Mouse (Mus musculus): ENCODE data around the gene Faim2. TPM values are rescaled to one million over a fixed set of nuclear protein-coding genes. Genes with fewer than 3 reads are reported as not detected.

The Faim2 gene
- total and polyA plus RNA-seq, 3 experiments = 0.33 TPM; not detected in 2

DNA sequence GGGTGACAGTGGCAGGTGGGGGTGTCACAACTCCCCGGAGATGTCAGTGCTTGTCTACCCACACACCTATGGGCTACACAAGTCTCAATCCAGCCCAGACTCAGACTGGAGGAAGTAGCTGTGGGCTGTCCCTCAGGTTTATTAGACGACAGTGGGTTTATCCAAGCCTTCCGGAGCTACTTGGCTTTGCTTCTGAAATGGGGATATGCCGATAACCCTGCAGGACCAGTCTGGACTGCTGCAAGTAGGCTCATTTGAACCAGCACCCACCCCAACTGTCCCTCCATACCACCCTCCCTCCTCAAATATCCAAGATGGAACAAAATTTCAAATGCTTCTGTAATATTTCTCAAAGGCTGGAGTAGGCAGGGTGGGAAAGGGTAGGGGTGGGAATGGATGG is 29.6 kb downstream of the Faim2 start:
- no peak for TF ChIP-seq POLR2AphosphoS5 (IDR thresholded peaks at IDR 0.05; ENCODE audit: insufficient replicate concordance, low read depth, low read length)
- no peak for TF ChIP-seq GATA1 (IDR thresholded peaks at IDR 0.05; ENCODE audit: borderline replicate concordance, low read length)
- TF ChIP-seq TAL1 (conservative IDR thresholded peaks at IDR 0.05; ENCODE audit: low read depth, low read length) = no peak
- TF ChIP-seq CTCF (IDR thresholded peaks at IDR 0.05; ENCODE audit: low read depth, low read length) = no peak
- no peak for TF ChIP-seq GATA2 (IDR thresholded peaks at IDR 0.05; ENCODE audit: borderline replicate concordance, low read depth, low read length)
- H3K9me3 ChIP-seq (replicated peaks) = no peaks in the 10 kb centered on the region
- peaks cover 22% of the 10 kb centered on the region for H3K27me3 ChIP-seq (ENCODE audit: insufficient read depth, low read length)
- ATAC-seq (ENCODE audit: extremely low read depth, insufficient number of reproducible peaks, low FRiP score, poor library complexity, severe bottlenecking) (no peak), DNase-seq (ENCODE audit: low spot score) (no peak)
- H3K4me3 ChIP-seq (ENCODE audit: low read depth, low read length) = no peak overlapping the region
- H3K4me1 ChIP-seq (ENCODE audit: insufficient read depth, low read depth, low read length) = no peaks in the 10 kb centered on the region
- H3K36me3 ChIP-seq (replicated peaks) = no peaks in the 10 kb centered on the region

- H3K27me3 ChIP-seq (ENCODE audit: insufficient read depth, low read length) = peaks cover 26% of the 10 kb centered on the region
- DNase-seq (ENCODE audit: low spot score) = no peak
- no peaks in the 10 kb centered on the region for H3K4me1 ChIP-seq (ENCODE audit: insufficient read depth, low read depth, low read length)
- no peak overlapping the region for H3K4me3 ChIP-seq (ENCODE audit: low read depth, low read length)
- ATAC-seq (ENCODE audit: extremely low read depth, insufficient number of reproducible peaks, low FRiP score, poor library complexity, severe bottlenecking) = no peak
- no peaks in the 10 kb centered on the region for H3K9me3 ChIP-seq (replicated peaks)
- H3K36me3 ChIP-seq (replicated peaks) = no peaks in the 10 kb centered on the region
- TF ChIP-seq GATA2 (IDR thresholded peaks at IDR 0.05; ENCODE audit: borderline replicate concordance, low read depth, low read length) = no peak
- TF ChIP-seq TAL1 (conservative IDR thresholded peaks at IDR 0.05; ENCODE audit: low read depth, low read length) = no peak
- TF ChIP-seq GATA1 (IDR thresholded peaks at IDR 0.05; ENCODE audit: borderline replicate concordance, low read length) = no peak
- no peak for TF ChIP-seq POLR2AphosphoS5 (IDR thresholded peaks at IDR 0.05; ENCODE audit: insufficient replicate concordance, low read depth, low read length)
- TF ChIP-seq CTCF (IDR thresholded peaks at IDR 0.05; ENCODE audit: low read depth, low read length) = no peak
These were observed 30.3 kb downstream of the Faim2 start for GRCm38 (mm10) chr15:99497527-99498242.

- ATAC-seq (ENCODE audit: extremely low read depth, insufficient number of reproducible peaks, low FRiP score, poor library complexity, severe bottlenecking) = no peak
- no peaks in the 10 kb centered on the region for H3K4me1 ChIP-seq (ENCODE audit: insufficient read depth, low read depth, low read length)
- peaks cover 31% of the 10 kb centered on the region for H3K27me3 ChIP-seq (ENCODE audit: insufficient read depth, low read length)
- H3K9me3 ChIP-seq (replicated peaks) = no peaks in the 10 kb centered on the region
- no peak overlapping the region for H3K4me3 ChIP-seq (ENCODE audit: low read depth, low read length)
- TF ChIP-seq CTCF (IDR thresholded peaks at IDR 0.05; ENCODE audit: low read depth, low read length) (peak; percentile 65), GATA2 (IDR thresholded peaks at IDR 0.05; ENCODE audit: borderline replicate concordance, low read depth, low read length) (no peak)
- DNase-seq (ENCODE audit: low spot score) = peak; percentile 48
- H3K36me3 ChIP-seq (replicated peaks) = no peaks in the 10 kb centered on the region
These were observed 30.9 kb downstream of the Faim2 start for GRCm38 (mm10) chr15:99497061-99497460.

GRCm38 (mm10) chr15:99484745-99485144 is 43.2 kb downstream of the Faim2 start:
- Histone ChIP-seq H3K27me3 (ENCODE audit: insufficient read depth, low read length) (peaks cover 14% of the 10 kb centered on the region), H3K4me3 (ENCODE audit: low read depth, low read length) (no peak overlapping the region), H3K9me3 (replicated peaks) (no peaks in the 10 kb centered on the region), H3K4me1 (ENCODE audit: insufficient read depth, low read depth, low read length) (no peaks in the 10 kb centered on the region), H3K36me3 (replicated peaks) (no peaks in the 10 kb centered on the region)
- TF ChIP-seq TAL1 (conservative IDR thresholded peaks at IDR 0.05; ENCODE audit: low read depth, low read length) (no peak), CTCF (IDR thresholded peaks at IDR 0.05; ENCODE audit: low read depth, low read length) (no peak), GATA2 (IDR thresholded peaks at IDR 0.05; ENCODE audit: borderline replicate concordance, low read depth, low read length) (no peak), GATA1 (IDR thresholded peaks at IDR 0.05; ENCODE audit: borderline replicate concordance, low read length) (no peak), POLR2AphosphoS5 (IDR thresholded peaks at IDR 0.05; ENCODE audit: insufficient replicate concordance, low read depth, low read length) (no peak)
- ATAC-seq (ENCODE audit: extremely low read depth, insufficient number of reproducible peaks, low FRiP score, poor library complexity, severe bottlenecking) (no peak), DNase-seq (ENCODE audit: low spot score) (no peak)

DNA sequence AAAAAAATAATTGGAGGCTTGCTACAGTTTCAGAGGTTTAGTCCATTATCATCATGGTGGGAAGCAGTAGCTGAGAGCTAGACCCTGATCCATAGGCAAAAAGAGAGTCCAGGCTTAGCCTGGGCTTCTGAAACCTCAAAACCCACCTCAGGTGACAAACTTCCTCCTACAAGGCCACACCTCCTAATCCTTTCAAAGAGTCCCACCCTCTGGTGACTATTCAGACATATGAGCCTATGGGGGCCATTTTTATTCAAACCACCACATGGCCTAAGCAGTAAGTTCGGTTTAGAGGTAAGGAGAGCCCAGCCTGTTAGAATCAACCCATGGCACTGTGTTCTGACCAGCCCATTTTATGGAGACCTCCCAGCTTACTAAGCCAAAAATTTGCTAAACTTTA is 52.2 kb downstream of the Faim2 start:
- peaks cover 13% of the 10 kb centered on the region for H3K27me3 ChIP-seq (ENCODE audit: insufficient read depth, low read length)
- H3K9me3 ChIP-seq (replicated peaks) = no peaks in the 10 kb centered on the region
- H3K36me3 ChIP-seq (replicated peaks) = peaks cover 13% of the 10 kb centered on the region
- H3K4me3 ChIP-seq (ENCODE audit: low read depth, low read length) = no peak overlapping the region
- no peak for DNase-seq (ENCODE audit: low spot score)
- no peak for ATAC-seq (ENCODE audit: extremely low read depth, insufficient number of reproducible peaks, low FRiP score, poor library complexity, severe bottlenecking)
- H3K4me1 ChIP-seq (ENCODE audit: insufficient read depth, low read depth, low read length) = peaks cover 34% of the 10 kb centered on the region
- TF ChIP-seq POLR2AphosphoS5 (IDR thresholded peaks at IDR 0.05; ENCODE audit: insufficient replicate concordance, low read depth, low read length) (no peak), GATA2 (IDR thresholded peaks at IDR 0.05; ENCODE audit: borderline replicate concordance, low read depth, low read length) (no peak), TAL1 (conservative IDR thresholded peaks at IDR 0.05; ENCODE audit: low read depth, low read length) (no peak), CTCF (IDR thresholded peaks at IDR 0.05; ENCODE audit: low read depth, low read length) (no peak), GATA1 (IDR thresholded peaks at IDR 0.05; ENCODE audit: borderline replicate concordance, low read length) (no peak)

GRCm38 (mm10) chr15:99474576-99474926 is 53.4 kb downstream of the Faim2 start, which contains the start of gene Bcdin3d:
Gene Bcdin3d (minus strand): TSS chr15:99474730.
- peak; percentile 87 for ATAC-seq (ENCODE audit: extremely low read depth, insufficient number of reproducible peaks, low FRiP score, poor library complexity, severe bottlenecking)
- DNase-seq (ENCODE audit: low spot score) = peak; percentile 90
- Histone ChIP-seq H3K36me3 (replicated peaks) (peaks cover 26% of the 10 kb centered on the region), H3K4me3 (ENCODE audit: low read depth, low read length) (peak within 1 kb of the TSS; percentile 86), H3K4me1 (ENCODE audit: insufficient read depth, low read depth, low read length) (peaks cover 35% of the 10 kb centered on the region), H3K9me3 (replicated peaks) (no peaks in the 10 kb centered on the region), H3K27me3 (ENCODE audit: insufficient read depth, low read length) (peaks cover 8% of the 10 kb centered on the region)
- TF ChIP-seq GATA2 (IDR thresholded peaks at IDR 0.05; ENCODE audit: borderline replicate concordance, low read depth, low read length) (no peak), CTCF (IDR thresholded peaks at IDR 0.05; ENCODE audit: low read depth, low read length) (no peak), GATA1 (IDR thresholded peaks at IDR 0.05; ENCODE audit: borderline replicate concordance, low read length) (no peak), TAL1 (conservative IDR thresholded peaks at IDR 0.05; ENCODE audit: low read depth, low read length) (no peak), POLR2AphosphoS5 (IDR thresholded peaks at IDR 0.05; ENCODE audit: insufficient replicate concordance, low read depth, low read length) (no peak)
